Mouse (Mus musculus) forebrain, embryonic 15.5 days (tissue): ENCODE measurements at regions not wholly inside any gene's neighbourhood (a gene's known extent, or its start where the extent isn't known, plus 50 kb on each side); places are given as distances from the start of the nearest gene placed in this dataset.

ENCODE experiments used
- ATAC-seq: fragments of 200-750 bp; cut with Nextera tagmentation; replicated peaks from 2 replicates; pipeline ENCODE4 v1.8.0; 2017; ENCODE audit warnings: mild to moderate bottlenecking, moderate TSS enrichment, moderate library complexity
- H3K27ac ChIP-seq: fragments of 300-500 bp; sonication (generic); replicated peaks from 2 replicates; pipeline ENCODE4 v1.5.1; 2015; ENCODE audit warnings: mild to moderate bottlenecking, inconsistent platforms
- H3K27me3 ChIP-seq: fragments of 300-500 bp; sonication (generic); 2 replicates; pipeline ENCODE4 v1.6.1; 2015; ENCODE audit warnings: inconsistent platforms
- H3K36me3 ChIP-seq: fragments of 300-500 bp; sonication (generic); 2 replicates; pipeline ENCODE4 v1.6.1; 2015; ENCODE audit warnings: mild to moderate bottlenecking, inconsistent platforms
- H3K4me1 ChIP-seq: fragments of 300-500 bp; sonication (generic); 2 replicates; pipeline ENCODE4 v1.6.1; 2015; ENCODE audit warnings: inconsistent platforms
- H3K4me2 ChIP-seq: fragments of 300-500 bp; sonication (generic); replicated peaks from 2 replicates; pipeline ENCODE4 v1.6.1; 2015; ENCODE audit warnings: mild to moderate bottlenecking, inconsistent platforms
- H3K4me3 ChIP-seq: fragments of 300-500 bp; sonication (generic); 2 replicates; pipeline ENCODE4 v1.5.1; 2015; ENCODE audit warnings: mild to moderate bottlenecking, inconsistent platforms
- H3K9ac ChIP-seq: fragments of 300-500 bp; sonication (generic); replicated peaks from 2 replicates; pipeline ENCODE4 v1.6.1; 2015; ENCODE audit warnings: mild to moderate bottlenecking, inconsistent platforms
- H3K9me3 ChIP-seq: fragments of 300-500 bp; sonication (generic); 2 replicates; pipeline ENCODE4 v1.6.1; 2016; ENCODE audit warnings: inconsistent platforms
- WGBS: fragments of 180-500 bp; shearing (Covaris S2); methylation state at CpG from one replicate; pipeline ENCODE4 v1.1.7; 2015; ENCODE audit warnings: mixed read lengths; 5-methylcytosine and 5-hydroxymethylcytosine counted together

DNA sequence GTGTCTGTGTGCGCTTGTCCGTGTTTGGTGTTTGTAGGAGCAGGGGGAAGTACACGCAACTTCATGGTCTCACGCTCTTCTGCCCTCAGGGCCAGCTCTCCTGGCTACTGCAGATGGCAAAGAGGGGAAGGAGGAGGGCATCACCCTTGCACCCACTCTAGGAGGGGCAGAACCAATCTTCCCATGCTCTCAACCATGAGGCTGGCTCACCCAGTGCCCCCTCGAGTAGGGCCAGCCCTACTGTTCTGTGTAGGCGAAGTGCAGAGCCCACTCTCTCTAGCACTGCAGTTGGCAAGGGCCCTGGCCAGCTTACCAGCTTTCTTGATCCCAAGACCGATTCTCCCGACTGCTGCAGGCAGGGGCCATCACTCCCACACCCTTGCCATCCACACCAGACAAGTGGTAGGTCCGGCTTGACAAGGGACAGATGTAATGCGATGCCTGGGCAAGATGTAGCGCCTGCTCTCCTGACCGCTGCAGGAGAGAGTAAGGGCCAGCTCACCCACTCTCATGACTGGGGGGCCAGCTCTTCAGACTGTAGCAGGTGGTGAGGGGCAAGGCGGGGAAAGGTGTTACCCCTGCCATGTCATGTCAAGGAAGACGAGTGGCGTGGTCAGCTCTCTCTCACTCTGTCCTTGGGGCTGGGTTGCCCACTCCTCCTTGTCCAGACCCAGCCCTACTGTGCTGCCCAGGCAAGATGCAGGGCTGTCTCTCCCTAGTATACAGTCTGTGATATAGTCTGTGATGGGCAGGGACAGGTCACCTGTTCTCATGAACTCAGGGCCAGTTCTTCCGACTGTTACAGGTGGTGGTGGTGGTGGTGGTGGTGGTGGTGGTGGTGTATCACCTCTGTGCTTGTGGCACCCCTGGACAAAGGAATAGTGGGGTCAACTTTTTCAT is 100.5 kb upstream of the Meis2 start:
- H3K27ac ChIP-seq: no peak overlapping the region
- no peaks in the 10 kb centered on the region for H3K4me1 ChIP-seq
- no peaks in the 10 kb centered on the region for H3K9me3 ChIP-seq
- H3K4me3 ChIP-seq: no peak overlapping the region
- H3K9ac ChIP-seq: no peak overlapping the region
- peak; percentile 29; the same call in 1 of the 2 replicates for ATAC-seq
- no peaks in the 10 kb centered on the region for H3K36me3 ChIP-seq
- no peaks in the 10 kb centered on the region for H3K27me3 ChIP-seq
- WGBS: 91% methylated on average over 16 of the region's 16 CpGs
- H3K4me2 ChIP-seq: no peak overlapping the region
